Mouse (Mus musculus) heart, postnatal 36 days (tissue): Measurements from ENCODE around the gene Chit1. TPM values are rescaled to one million over a fixed set of nuclear protein-coding genes. Genes with fewer than 3 reads are reported as not detected.

Experiments used
- DNase-seq, 2 experiments: peaks; one replicate each; pipeline ENCODE4 v3.0.0; 2021 to 2022
- intact Hi-C: fragments of 180-260 bp; cut with DNase I; formaldehyde crosslinking; loops from one replicate; pipeline ENCODE4 v1.15.1; 2025
- total RNA-seq, 2 experiments: library from RNA; stranded (reverse); gene quantifications; 2 replicates each; pipeline ENCODE4 v1.2.3; 2021

Gene Chit1
- total RNA-seq = not detected

- DNase-seq = no peak
- intact Hi-C loops = no loop called here
Measured at GRCm38 (mm10) chr1:134110979-134111378, at the start of gene Chit1. Gene Chit1 (plus strand): TSS chr1:134111242.

GRCm38 (mm10) chr1:134061915-134062314 lies 49.1 kb upstream of the Chit1 start:
- intact Hi-C loops = loop anchor here (1.0 kb wide), 1 partner anchor 16 kb away; no protein-coding TSS in a partner anchor
- DNase-seq = no peak

- intact Hi-C loops = no loop called here
- no peak for DNase-seq
Measured at GRCm38 (mm10) chr1:134062411-134063085, 48.5 kb upstream of the Chit1 start.

GRCm38 (mm10) chr1:134063086-134063772 lies 47.8 kb upstream of the Chit1 start:
- DNase-seq = peak; percentile 66 to 69
- intact Hi-C loops = no loop called here

- intact Hi-C loops = no loop called here
- DNase-seq = peak; percentile 57 to 61
Measured at GRCm38 (mm10) chr1:134063773-134064125, 47.3 kb upstream of the Chit1 start.

GRCm38 (mm10) chr1:134064296-134064831 lies 46.7 kb upstream of the Chit1 start:
- DNase-seq = no peak
- intact Hi-C loops = no loop called here

GRCm38 (mm10) chr1:134065241-134065809 lies 45.7 kb upstream of the Chit1 start:
- DNase-seq = peak in 1 of 2 experiments; percentile 65
- intact Hi-C loops = no loop called here

- intact Hi-C loops = no loop called here
- no peak for DNase-seq
Measured at GRCm38 (mm10) chr1:134066554-134066953, 44.5 kb upstream of the Chit1 start.

- DNase-seq = no peak
- intact Hi-C loops = no loop called here
Measured at GRCm38 (mm10) chr1:134067143-134067619, 43.9 kb upstream of the Chit1 start.

GRCm38 (mm10) chr1:134070099-134070669 lies 40.9 kb upstream of the Chit1 start:
- no peak for DNase-seq
- intact Hi-C loops = no loop called here

GRCm38 (mm10) chr1:134071411-134072018 lies 39.5 kb upstream of the Chit1 start:
- DNase-seq = no peak
- intact Hi-C loops = no loop called here

GRCm38 (mm10) chr1:134073061-134073564 lies 37.9 kb upstream of the Chit1 start:
- intact Hi-C loops = no loop called here
- no peak for DNase-seq

GRCm38 (mm10) chr1:134073658-134074057 lies 37.4 kb upstream of the Chit1 start:
- no peak for DNase-seq
- intact Hi-C loops = no loop called here

- DNase-seq = no peak
- intact Hi-C loops = no loop called here
Measured at GRCm38 (mm10) chr1:134074184-134074583, 36.9 kb upstream of the Chit1 start.

- no peak for DNase-seq
- intact Hi-C loops = no loop called here
Measured at GRCm38 (mm10) chr1:134074606-134075005, 36.4 kb upstream of the Chit1 start.

- DNase-seq = no peak
- intact Hi-C loops = no loop called here
Measured at GRCm38 (mm10) chr1:134075532-134075931, 35.5 kb upstream of the Chit1 start.

GRCm38 (mm10) chr1:134076789-134077188 lies 34.3 kb upstream of the Chit1 start:
- no peak for DNase-seq
- intact Hi-C loops = loop anchor here (2.0 kb wide), 1 partner anchor 30 kb away; no protein-coding TSS in a partner anchor

- intact Hi-C loops = loop anchor here (1.0 to 2.0 kb wide), 2 partner anchors 16 to 29 kb away; no protein-coding TSS in a partner anchor
- DNase-seq = no peak
Measured at GRCm38 (mm10) chr1:134077389-134078060, 33.5 kb upstream of the Chit1 start.

- DNase-seq = no peak
Measured at GRCm38 (mm10) chr1:134078061-134078795, 32.8 kb upstream of the Chit1 start.

More at GRCm38 (mm10) chr1:134078061-134078795, 32.8 kb upstream of the Chit1 start:
- intact Hi-C loops = loop anchor here (1.0 kb wide), 1 partner anchor 17 kb away; no protein-coding TSS in a partner anchor
